Mouse (Mus musculus) kidney, postnatal 0 days (tissue): ENCODE results near the gene Ebf1. TPM values are rescaled to one million over a fixed set of nuclear protein-coding genes. Genes with fewer than 3 reads are reported as not detected.

Experiments used
- ATAC-seq: fragments of 200-750 bp; cut with Nextera tagmentation; replicated peaks from 2 replicates; pipeline ENCODE4 v1.8.0; 2017; ENCODE audit warnings: low read depth, moderate number of reproducible peaks, moderate TSS enrichment, moderate library complexity; ENCODE audit not compliant: low FRiP score
- DNase-seq: peaks from one replicate; pipeline ENCODE4 v3.0.0-alpha.2; 2016; ENCODE audit warnings: low spot score
- H3K27ac ChIP-seq: fragments of 300-500 bp; sonication (generic); 2 replicates; pipeline ENCODE4 v1.5.1; 2014; ENCODE audit warnings: mild to moderate bottlenecking
- H3K27me3 ChIP-seq: fragments of 300-500 bp; sonication (generic); 2 replicates; pipeline ENCODE4 v1.6.1; 2014; ENCODE audit warnings: low read length, mixed read lengths; ENCODE audit not compliant: insufficient read depth
- H3K36me3 ChIP-seq: fragments of 300-500 bp; sonication (generic); 2 replicates; pipeline ENCODE4 v1.6.1; 2014; ENCODE audit warnings: low read length, mixed read lengths; ENCODE audit not compliant: insufficient read depth
- H3K4me1 ChIP-seq: fragments of 300-500 bp; sonication (generic); replicated peaks from 2 replicates; pipeline ENCODE4 v1.6.1; 2014; ENCODE audit warnings: antibody characterized with exemption, low read length, mixed read lengths; ENCODE audit not compliant: insufficient read depth
- H3K4me2 ChIP-seq: fragments of 300-500 bp; sonication (generic); 2 replicates; pipeline ENCODE4 v1.6.1; 2014; ENCODE audit warnings: mild to moderate bottlenecking, low read length, moderate library complexity, mixed read lengths
- H3K4me3 ChIP-seq: fragments of 300-500 bp; sonication (generic); replicated peaks from 2 replicates; pipeline ENCODE4 v1.5.1; 2014; ENCODE audit warnings: low read depth, low read length
- H3K9ac ChIP-seq: fragments of 300-500 bp; sonication (generic); 2 replicates; pipeline ENCODE4 v1.6.1; 2014; ENCODE audit warnings: low read depth, low read length
- H3K9me3 ChIP-seq: fragments of 300-500 bp; sonication (generic); replicated peaks from 2 replicates; pipeline ENCODE4 v1.6.1; 2016; ENCODE audit warnings: low read length, inconsistent platforms, mixed read lengths
- CTCF ChIP-seq: IDR thresholded peaks from 2 replicates; pipeline ENCODE4 v1.5.1; 2016; ENCODE audit warnings: antibody characterized with exemption, low read depth, mild to moderate bottlenecking, moderate library complexity
- WGBS: fragments of 180-500 bp; shearing (Covaris S2); extraction: QIAGEN DNeasy Blood & Tissue Kit; methylation state at CpG from one replicate; pipeline ENCODE4 v1.1.7; 2014; 5-methylcytosine and 5-hydroxymethylcytosine counted together
- polyA plus RNA-seq: library from polyadenylated mRNA; unstranded; fragments of >200 nt; fragmentation: Nextera tagmentation; extraction: Ambion mirVana; gene quantifications from 2 replicates; pipeline ENCODE4 v1.2.1, GENCODE M21; 2015

Gene Ebf1
- polyA plus RNA-seq, 1 experiment from 2014 or later: 19.6 TPM

DNA sequence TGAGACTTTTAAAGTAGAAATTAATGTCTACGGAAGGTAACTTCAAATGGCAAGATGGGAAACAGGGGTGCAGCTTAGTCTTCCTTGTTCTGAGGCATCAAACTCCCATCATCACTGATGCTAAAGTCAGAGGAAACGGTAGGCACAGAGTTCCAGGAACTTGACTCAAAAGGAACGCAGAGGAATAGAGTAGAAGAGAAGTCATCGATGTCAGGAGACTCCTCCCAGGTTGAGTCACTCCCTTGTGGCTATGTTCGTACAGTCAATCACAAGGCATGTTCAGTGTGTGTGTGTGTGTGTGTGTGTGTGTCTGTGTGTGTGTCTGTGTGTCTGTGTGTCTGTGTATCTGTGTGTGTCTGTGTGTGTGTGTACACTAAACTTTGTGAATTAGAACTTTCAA lies 108.6 kb downstream of the Ebf1 start:
- no peak for ATAC-seq
- H3K4me2 ChIP-seq: no peak overlapping the region
- H3K27ac ChIP-seq: no peak overlapping the region
- TF ChIP-seq CTCF: no peak
- WGBS: 75% methylated on average over 5 of the region's 5 CpGs
- H3K4me3 ChIP-seq: no peak overlapping the region
- H3K27me3 ChIP-seq: no peaks in the 10 kb centered on the region
- H3K36me3 ChIP-seq: no peaks in the 10 kb centered on the region
- no peak overlapping the region for H3K9ac ChIP-seq
- no peaks in the 10 kb centered on the region for H3K4me1 ChIP-seq
- H3K9me3 ChIP-seq: no peaks in the 10 kb centered on the region
- no peak for DNase-seq

GRCm38 (mm10) chr11:44727376-44727775 lies 110.3 kb downstream of the Ebf1 start:
- TF ChIP-seq CTCF: no peak
- Histone ChIP-seq H3K4me3 (no peak overlapping the region), H3K9ac (no peak overlapping the region), H3K4me1 (no peaks in the 10 kb centered on the region), H3K27me3 (no peaks in the 10 kb centered on the region), H3K4me2 (no peak overlapping the region), H3K9me3 (no peaks in the 10 kb centered on the region), H3K36me3 (no peaks in the 10 kb centered on the region), H3K27ac (no peak overlapping the region)
- WGBS: 18% methylated on average over 3 of the region's 3 CpGs
- ATAC-seq: no peak
- no peak for DNase-seq

DNA sequence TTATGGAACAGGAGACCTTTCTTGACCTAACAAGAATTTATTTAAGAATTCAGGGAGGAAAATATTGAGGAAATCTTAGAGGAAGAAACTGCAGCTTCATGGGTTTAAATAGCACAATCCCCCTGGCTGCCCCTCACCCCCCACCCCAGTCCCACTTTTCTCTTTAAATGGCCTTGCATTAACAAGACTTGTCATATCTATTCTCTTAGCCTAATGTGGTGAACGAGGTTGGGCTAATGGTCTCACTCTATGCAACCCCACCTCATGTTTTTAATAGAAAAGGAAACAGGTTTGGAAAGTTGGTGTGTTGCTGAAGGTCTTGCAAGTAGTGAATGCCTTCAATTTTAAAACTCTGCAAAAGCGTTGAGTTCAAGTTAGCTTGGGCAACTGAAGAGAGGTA lies 110.7 kb downstream of the Ebf1 start:
- Histone ChIP-seq H3K36me3 (no peaks in the 10 kb centered on the region), H3K27me3 (no peaks in the 10 kb centered on the region), H3K4me3 (no peak overlapping the region), H3K27ac (no peak overlapping the region), H3K9ac (no peak overlapping the region), H3K9me3 (no peaks in the 10 kb centered on the region), H3K4me2 (no peak overlapping the region), H3K4me1 (no peaks in the 10 kb centered on the region)
- no peak for ATAC-seq
- WGBS: 81% methylated on average over 2 of the region's 2 CpGs
- TF ChIP-seq CTCF: no peak
- DNase-seq: no peak

- Histone ChIP-seq H3K4me1 (no peaks in the 10 kb centered on the region), H3K4me3 (no peak overlapping the region), H3K4me2 (no peak overlapping the region), H3K9me3 (no peaks in the 10 kb centered on the region), H3K9ac (no peak overlapping the region), H3K27me3 (no peaks in the 10 kb centered on the region), H3K36me3 (no peaks in the 10 kb centered on the region), H3K27ac (no peak overlapping the region)
- no peak for TF ChIP-seq CTCF
- WGBS: 94% methylated on average over 2 of the region's 2 CpGs
- DNase-seq: no peak
- no peak for ATAC-seq
Measured at GRCm38 (mm10) chr11:44728271-44728670, 111.2 kb downstream of the Ebf1 start.

GRCm38 (mm10) chr11:44729931-44730330 lies 112.8 kb downstream of the Ebf1 start:
- no peak overlapping the region for H3K4me2 ChIP-seq
- no peaks in the 10 kb centered on the region for H3K36me3 ChIP-seq
- no peak overlapping the region for H3K27ac ChIP-seq
- H3K4me1 ChIP-seq: no peaks in the 10 kb centered on the region
- ATAC-seq: no peak
- TF ChIP-seq CTCF: no peak
- H3K9me3 ChIP-seq: no peaks in the 10 kb centered on the region
- H3K27me3 ChIP-seq: no peaks in the 10 kb centered on the region
- no peak overlapping the region for H3K4me3 ChIP-seq
- no peak for DNase-seq
- 41% methylated on average over 4 of the region's 4 CpGs for WGBS
- no peak overlapping the region for H3K9ac ChIP-seq

DNA sequence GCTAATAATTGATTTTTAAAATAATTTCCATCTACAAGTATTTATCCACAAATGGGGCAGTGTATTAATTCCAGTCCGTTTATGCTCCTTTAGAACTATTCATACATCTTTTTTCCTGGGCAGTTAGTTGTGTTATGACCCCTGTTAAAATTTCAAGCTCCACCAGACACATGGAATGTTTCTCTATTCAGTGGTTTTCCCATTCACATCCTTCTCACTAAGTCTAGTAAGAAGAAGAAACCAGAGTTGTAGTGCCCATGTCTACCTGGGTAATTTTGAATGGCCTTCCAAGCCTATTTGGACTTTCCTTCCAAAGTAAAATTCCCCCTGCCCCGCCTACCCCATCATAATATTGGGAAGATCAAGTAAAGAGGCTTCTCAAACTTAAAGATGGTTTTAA lies 114.6 kb downstream of the Ebf1 start:
- H3K9me3 ChIP-seq: no peaks in the 10 kb centered on the region
- WGBS: 79% methylated on average over 2 of the region's 2 CpGs
- no peak overlapping the region for H3K9ac ChIP-seq
- ATAC-seq (no peak), DNase-seq (no peak)
- H3K27ac ChIP-seq: no peak overlapping the region
- H3K4me1 ChIP-seq: no peaks in the 10 kb centered on the region
- H3K4me2 ChIP-seq: no peak overlapping the region
- H3K4me3 ChIP-seq: no peak overlapping the region
- H3K36me3 ChIP-seq: no peaks in the 10 kb centered on the region
- no peak for TF ChIP-seq CTCF
- H3K27me3 ChIP-seq: no peaks in the 10 kb centered on the region

- no peak overlapping the region for H3K9ac ChIP-seq
- no peak for DNase-seq
- 51% methylated on average over 2 of the region's 2 CpGs for WGBS
Measured at GRCm38 (mm10) chr11:44733276-44733675, 116.2 kb downstream of the Ebf1 start.

More at GRCm38 (mm10) chr11:44733276-44733675, 116.2 kb downstream of the Ebf1 start:
- Histone ChIP-seq H3K4me1 (no peaks in the 10 kb centered on the region), H3K4me2 (no peak overlapping the region), H3K27me3 (no peaks in the 10 kb centered on the region), H3K36me3 (no peaks in the 10 kb centered on the region), H3K27ac (no peak overlapping the region), H3K9me3 (no peaks in the 10 kb centered on the region), H3K4me3 (no peak overlapping the region)
- no peak for TF ChIP-seq CTCF
- ATAC-seq: no peak
